Mouse (Mus musculus) layer of hippocampus, adult 8-10 months (tissue): ENCODE results near the gene Cux1. TPM values are rescaled to one million over a fixed set of nuclear protein-coding genes. Genes with fewer than 3 reads are reported as not detected.
A peak's percentile ranks its signal among the peaks of the same experiment; 100 is the strongest.

Experiments
- DNase-seq, 2 experiments: peaks; one replicate each; pipeline ENCODE4 v3.0.0; 2022; ENCODE audit warnings: low spot score in 2 of 2
- total RNA-seq, 4 experiments: library from RNA; stranded (reverse); gene quantifications; 2 replicates each; pipeline ENCODE4 v1.2.4; 2022

The Cux1 gene
- total RNA-seq, 4 experiments from 2014 or later, result 37.3 to 53.2 (median 46.7) TPM

DNA sequence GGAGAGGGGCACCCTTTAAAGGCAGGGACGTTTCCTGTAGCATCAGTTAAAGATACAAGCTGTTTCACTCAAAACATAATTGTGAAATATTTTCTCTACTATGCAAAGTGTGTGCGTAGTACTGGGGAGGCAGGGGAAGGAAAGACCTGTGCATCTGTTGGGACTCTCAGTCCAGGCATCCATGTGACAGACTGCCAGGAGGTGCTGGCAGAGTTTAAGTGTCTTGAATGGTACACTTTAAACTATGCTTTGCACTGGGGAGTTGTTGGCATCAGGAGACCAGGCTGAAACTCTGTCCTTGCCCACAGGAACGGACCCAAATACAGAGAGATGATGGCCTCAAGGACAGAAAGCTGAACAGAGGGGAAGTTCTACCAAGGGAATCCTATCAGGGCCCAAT lies 182.1 kb downstream of the Cux1 start:
- DNase-seq, result no peak

DNA sequence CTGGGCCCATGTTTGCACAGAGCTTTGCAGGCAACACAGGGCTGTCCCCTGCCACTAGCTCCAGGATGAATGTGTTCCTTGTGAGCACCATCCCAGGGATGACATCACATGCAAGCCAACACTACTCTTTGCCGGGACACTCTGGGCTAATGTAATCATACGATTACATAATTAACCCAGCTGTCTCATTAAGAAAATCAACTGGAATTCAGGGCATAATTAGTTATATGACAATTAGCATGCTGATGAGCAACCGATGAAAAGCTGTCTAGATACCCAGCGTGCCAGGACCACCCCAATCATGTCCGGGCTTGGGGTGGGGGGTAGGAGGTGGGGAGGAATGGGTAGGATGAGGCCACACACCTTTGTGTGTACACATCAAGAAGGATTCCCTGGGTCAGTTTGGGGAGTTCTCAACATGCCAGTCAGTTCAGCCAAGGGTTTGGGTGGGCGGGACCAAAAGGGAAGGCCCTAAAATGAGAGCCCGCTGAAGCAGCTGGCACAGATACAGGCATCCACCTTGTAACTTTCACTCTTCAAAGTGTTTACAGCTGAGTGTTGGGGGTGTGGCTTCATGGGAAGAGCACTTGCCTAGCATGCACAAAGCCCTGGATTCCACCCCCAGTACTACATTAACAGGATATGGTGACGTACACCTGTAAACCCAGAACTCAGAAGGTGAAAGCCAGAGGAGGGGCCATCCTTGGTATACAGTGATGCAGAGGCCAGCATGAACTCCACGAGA lies 184.9 kb downstream of the Cux1 start:
- DNase-seq, result no peak

DNA sequence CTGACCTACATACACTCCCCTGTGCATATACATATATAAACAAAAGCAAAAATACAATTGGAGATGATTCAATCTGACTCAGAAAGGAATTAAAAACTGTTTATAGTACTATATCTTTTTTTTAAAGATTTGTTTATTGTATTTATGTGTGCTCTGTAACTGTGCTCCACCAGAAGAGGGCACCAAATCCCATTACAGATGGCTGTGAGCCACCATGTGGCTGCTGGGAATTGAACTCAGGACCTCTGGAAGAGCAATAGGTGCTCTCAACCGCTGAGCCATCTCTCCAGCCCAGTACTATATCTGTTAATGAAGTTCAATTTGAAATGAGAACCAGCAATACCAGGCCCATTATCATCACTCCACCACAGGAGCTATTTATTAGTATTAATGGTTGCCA lies 187.9 kb downstream of the Cux1 start:
- no peak for DNase-seq

DNA sequence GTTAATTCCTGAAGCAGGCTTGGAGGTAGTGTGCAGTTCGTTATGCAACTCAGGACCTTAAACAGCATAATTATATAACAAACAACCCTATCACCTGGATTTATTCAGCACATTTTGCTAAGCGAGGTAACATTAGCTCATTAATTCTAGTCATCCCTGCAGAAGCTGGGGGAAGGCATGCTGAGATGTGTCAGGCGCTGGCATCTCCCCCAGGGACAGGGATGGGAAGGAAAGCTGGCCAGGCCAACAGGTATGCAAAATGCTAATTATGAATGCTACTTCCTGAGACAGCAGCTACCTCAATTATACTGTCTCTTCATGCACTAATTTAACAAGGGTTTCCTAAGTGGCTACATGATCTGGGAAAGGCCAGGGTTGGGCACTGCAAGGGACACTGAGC lies 190.2 kb downstream of the Cux1 start:
- DNase-seq, result no peak

DNA sequence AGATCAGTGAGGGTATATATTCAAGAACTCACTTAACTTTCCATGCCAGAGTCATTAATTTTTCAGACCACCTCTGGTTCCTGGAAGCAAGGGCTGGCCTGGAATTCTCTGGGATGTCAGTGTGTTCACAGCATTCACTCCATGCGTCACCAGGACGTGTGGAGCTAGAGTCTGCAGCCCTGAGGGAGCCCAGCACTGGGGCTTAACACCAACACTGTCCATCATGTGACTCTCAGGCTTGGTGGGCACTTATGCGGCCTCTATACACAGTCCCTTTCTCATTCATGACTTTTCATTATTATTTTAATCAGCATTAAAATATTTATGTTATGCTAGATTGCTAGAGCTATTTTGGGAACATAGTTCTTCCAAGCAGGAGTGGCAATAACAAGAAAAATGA lies 191.9 kb downstream of the Cux1 start:
- no peak for DNase-seq

DNA sequence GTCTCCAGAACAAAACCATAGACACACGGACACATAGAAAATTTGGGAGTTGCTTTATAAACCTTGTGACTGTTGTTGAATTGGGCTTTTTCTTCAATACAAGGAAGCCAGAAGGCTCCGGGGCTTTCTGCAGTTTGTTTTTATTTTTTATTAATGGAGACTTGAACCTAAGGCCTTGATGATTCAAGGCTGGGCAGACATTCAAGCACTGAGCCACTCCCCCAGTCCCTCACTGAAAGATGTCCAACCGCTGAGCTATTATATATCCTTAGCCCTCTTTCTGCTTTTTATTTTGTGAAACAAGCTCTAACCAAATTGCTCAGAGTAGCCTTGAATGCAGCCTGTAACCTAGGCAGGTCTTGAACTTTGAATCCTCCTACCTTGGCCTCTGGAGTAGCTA lies 195.0 kb downstream of the Cux1 start:
- DNase-seq, result no peak

DNA sequence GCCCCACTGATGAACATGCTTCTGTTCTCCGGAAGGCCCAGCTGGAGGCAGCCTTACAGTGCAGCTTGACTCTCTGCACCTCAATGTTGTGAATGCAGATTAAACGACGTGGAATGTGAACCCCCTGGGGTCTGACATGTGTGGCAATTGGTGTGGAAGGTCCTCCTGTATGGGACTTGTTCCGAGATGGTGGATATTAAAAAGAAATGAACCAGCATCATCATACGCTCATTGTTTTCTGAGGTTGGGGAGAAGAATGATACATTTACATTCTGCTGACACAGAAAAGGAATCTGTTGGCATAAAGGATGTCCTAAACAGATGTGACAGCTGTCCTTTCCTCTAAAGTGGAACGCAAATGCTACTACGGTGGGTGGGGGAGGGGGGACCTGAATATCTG lies 203.9 kb downstream of the Cux1 start:
- DNase-seq, result no peak

DNA sequence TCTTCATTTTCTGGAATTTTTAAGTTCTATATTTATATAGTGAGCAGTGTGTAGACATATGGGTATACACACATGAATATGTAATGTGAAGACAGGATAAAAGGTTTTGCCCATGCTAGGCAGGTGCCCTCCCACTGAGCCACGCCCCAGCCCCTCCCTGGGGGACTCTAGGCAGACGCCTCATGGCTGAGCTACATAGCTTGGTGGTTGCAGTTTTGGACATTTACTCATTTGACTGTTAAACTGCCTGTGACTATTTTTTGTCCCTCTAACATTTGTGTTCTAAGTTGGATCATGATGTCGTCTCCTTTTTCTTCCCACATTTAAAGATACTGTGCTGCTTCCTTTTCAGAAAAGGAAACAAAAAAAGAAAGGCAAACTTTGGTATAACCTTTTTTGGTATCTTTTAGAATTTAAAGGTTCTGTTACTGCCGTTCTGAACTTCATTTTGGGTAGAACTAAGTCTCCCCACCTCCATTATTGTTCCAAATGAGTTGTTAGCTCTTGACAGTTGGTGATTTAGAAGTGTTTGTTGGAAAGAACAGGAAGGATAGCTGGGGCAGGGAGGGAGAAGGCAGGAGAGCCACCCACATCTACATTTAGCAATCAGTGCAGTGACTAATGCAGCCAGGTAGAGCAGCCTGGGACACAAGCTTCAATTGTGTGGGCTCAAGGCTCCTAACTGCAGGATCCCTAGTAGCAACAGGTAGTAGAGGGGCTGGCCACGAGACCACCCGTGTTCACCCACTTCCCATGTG lies 204.6 kb downstream of the Cux1 start:
- no peak for DNase-seq

DNA sequence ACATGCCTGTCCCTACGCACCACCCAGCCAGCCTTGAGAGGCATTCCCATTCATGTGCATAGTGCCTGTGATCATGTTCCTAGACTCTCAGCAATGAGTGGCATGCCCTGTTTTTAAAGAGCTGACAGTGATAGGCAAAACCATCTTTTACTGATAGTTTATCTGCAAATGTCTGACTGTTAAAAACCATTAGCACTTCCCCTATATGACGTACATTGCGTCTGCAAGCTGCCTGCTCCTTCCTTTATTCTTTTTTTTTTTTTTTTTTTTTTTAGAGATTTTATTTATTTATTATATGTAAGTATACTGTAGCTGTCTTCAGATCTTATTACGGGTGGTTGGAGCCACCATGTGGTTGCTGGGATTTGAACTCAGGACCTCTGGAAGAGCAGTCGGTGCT lies 205.3 kb downstream of the Cux1 start:
- no peak for DNase-seq

DNA sequence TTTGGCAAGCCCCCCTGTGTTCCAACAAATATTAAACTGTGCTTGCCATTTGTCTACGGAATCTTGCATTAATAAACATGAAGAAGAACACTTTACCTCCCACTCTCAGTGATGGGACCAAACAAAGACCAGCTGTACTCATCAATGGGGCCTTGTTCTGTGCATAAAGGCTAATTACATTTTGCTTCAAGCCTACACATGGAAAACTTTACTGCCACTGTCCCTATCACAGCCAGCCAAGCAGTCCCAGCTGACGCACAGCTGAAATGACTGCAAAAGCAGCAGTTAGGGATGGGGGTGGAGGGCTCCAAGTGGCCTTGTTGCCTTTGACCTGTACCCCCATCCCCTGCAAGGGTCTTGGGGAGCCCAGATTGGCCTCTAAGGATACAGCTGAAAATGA lies 210.1 kb downstream of the Cux1 start:
- DNase-seq, result peak; percentile 17 to 26

DNA sequence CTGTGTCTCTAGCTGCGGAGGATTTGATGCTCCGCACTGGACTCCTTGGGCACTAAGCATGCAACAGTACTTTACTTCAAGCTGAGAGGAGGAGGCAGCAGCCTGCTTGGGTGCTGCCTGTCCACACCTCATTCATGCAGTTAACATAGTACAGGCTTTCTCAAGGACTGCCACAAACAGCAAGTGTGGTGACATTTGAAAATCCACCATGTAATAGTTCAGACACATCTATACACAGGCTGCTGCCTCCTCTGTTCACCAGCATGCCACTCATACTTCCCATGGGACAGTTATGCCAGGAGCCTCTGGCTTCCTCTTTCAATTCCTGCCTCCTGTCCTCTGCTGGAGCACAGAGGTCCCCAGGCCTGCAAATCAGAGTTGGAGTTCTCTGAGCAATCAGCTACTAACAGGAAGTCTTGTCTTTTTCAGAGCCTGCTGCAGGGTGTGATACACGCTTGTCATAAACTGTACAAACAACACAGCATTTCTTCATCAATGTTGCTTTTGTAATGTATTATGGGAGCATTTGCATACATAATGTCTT lies 211.6 kb downstream of the Cux1 start:
- DNase-seq, result no peak

DNA sequence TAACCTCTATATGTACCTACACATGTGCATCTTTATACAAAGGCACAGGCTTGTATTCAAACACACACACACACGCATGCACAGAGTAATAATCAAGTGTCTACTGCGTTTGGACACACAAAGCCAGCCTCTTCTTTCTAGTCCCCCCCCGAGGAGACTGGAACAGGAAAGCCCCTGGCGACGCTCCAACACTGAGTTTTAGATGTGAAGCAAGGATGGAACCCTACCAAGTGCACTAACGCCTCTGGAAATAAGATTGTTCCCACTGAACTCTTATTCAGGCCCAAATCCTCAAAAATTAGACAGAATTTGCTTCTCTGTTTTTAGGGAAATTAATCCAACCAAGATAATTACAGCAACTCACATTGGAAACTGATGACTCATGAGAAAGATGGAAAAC lies 212.6 kb downstream of the Cux1 start:
- no peak for DNase-seq

DNA sequence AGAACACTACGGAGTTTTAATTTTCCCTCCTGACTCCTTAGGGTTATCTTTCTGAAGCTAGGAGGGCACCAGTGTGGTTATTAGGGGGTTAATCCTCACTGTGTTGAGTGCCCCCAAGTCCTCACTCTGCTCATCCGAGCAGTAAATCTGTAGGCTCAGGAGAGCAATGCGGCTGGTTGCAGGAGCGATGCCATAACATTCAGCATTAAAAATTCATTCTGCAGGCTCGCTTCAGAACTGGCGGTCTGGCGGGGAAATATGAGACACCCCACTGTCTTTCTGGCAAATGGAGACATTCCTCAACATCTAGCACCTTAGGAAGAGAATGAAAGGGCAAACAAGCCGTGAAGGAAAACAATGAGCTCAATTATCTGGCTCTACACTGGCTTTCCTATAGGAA lies 214.2 kb downstream of the Cux1 start:
- no peak for DNase-seq

DNA sequence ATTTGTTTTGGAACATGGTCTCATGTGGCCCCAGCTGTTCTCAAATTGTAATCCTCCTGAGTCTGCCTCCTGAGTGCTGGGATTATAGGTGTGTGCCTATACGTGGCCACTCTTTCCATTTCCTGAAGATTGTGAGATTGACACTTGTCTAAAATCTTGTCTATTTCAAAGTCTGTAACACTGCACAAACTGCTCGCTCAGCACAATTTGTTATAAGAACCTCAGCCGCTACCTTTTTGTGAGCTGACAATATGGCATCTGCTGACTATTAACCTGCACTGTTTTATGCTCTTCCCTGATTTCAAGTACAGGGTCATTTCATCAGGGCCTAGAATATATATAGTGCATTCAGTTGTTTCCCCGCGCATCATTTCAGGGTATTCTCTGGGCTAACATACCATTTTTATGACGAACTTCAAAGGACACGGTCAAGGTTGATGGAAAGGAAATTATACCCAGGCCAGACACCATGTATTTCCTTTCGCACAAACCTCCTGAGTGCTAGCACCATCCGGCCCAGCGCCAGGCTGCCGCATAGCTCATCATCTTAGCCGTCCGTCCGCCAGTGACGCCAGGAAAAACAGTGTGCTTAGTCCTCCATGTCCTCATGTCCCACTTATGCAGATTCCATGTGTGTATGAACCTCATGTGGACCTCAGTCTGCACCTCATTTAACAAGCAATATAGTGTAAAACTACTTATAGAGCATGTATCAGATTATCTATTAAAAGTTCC lies 224.0 kb downstream of the Cux1 start:
- no peak for DNase-seq

DNA sequence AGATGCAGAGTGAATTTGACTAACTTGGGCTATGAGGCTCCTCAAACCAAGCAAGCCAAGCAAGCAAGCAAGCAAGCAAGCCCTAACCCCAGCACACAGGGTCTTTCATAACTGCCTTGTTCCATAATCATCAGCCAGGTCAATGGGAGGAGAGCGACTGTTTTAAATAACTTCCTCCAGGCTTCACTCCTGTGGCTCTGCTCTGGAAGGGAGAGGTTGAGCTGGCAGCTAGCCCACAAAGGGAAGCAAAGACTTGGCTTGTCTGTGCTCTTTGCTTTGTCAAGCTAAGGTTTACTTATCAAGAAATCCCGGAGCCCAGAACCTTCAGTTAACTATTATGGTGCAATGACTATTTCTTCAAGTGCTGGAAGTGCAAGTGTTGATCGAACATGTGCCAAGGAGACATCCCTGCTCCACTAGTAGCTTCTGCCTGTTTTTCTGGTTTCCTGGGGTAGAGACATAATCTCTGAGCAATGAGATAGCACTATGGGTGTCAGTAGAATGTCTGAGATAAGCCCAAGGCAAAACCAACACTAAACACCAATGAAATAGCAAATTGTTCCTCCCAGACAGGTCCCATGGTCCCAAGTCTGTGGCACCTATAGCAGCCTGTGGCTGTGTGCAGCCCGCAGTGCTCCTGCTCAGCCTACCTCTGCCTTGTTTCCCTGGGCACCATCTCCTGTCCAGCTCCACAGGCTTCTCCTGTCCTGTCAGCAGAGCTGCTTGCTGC lies 230.3 kb downstream of the Cux1 start:
- no peak for DNase-seq

DNA sequence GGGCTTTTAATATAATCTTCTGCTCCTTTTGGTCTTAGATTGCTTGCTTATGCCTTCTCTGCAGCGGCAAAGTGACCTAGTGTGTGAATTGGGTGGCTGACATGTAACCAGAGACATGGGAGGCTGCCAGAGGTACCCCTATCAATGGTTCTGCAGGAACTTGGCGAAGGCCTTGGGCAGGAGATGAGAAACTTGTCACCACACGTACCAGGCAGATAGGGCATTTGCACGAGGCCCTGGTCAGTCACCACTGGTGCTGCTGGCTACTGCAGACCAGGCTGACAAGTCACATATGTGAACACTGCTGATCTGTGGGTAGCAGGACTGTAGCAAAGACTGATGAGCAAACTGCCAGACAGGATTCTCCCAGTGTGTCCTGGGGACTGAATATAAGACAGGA lies 231.6 kb downstream of the Cux1 start:
- no peak for DNase-seq

DNA sequence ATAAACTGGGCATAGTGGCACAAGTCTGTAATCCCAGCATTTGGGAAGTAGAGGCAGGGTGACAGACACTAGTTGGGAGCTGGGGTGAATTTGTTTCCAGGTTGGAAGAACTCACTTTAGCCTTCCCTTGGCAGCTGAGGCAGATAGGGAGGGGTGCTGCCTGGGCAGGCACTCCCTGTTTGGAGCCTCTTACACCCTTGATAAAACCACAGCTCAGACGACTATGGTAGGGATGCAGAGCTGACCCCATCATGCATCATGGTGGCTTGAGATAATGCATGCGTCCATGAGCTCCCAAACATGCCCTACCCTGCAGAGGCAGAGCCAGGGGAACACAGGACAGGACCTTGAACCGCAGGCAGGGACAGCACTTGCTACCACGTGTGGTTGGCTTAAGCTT lies 232.5 kb downstream of the Cux1 start:
- no peak for DNase-seq

DNA sequence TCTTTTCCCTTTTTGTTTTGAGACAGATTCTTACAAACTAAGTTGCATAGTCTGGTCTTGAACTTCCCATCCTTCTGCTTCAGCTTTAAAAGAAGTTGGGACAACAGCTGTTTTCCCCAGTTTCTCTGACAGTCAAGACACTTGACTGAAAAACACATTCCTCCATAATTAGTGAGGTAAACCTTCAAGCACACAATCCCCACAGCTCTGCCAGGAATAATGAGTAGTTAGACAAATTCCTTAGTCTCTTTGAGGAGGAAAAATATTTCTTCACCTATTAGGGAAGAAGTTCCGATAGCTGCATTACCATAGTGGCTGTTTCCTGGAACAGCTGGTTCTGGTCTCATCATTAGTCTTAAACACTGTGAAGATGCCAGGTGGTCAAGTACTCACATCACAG lies 233.2 kb downstream of the Cux1 start:
- no peak for DNase-seq

DNA sequence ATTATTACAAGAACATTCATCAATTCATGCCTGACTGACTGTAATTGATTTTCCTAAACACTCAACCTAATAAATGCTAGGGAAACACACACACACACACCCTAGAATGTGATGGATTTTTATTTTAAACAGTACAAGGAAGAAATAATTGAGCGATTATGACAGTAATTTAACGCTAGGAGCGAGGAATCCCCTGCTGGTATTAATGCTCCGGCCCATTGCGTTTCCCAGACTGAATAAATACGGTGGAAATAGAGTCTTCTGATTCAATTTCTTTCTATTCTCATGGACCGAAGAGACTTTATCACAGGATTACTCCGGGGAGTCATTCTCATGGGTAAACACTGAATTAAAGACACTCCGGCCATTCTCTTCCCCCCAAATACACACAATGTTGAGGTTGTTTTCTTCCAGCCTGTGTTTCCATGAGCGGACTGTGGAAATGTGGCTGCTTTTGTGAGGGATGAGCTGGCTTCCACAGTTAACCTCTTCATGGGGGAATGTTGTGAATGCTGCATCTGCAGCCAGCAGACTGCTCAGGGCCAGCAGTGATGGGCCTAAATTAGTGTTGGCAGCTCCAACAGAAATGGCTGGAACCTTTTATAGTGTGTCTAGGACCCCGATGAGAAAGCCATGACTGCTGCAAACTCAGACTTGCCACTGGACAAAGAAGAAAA lies 234.4 kb downstream of the Cux1 start:
- DNase-seq, result no peak

DNA sequence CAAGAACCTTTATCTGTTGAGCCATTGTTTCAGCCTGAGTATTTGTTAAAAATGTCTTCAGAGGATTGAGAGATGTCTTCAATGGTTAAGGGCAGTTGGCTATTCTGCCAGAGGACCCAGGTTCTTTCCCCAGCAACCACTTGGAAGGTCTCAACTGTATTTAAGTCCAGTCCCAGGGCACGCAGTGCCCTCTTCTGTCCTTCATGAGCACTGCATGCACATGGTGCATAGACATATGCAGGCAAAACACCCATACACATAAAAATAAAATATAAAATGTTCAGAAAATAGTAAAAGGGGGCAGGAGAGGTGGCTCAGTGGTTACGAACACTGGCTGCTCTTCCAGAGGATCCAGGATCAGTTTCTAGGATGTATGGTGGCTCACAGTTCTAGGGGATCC lies 239.6 kb downstream of the Cux1 start:
- no peak for DNase-seq

DNA sequence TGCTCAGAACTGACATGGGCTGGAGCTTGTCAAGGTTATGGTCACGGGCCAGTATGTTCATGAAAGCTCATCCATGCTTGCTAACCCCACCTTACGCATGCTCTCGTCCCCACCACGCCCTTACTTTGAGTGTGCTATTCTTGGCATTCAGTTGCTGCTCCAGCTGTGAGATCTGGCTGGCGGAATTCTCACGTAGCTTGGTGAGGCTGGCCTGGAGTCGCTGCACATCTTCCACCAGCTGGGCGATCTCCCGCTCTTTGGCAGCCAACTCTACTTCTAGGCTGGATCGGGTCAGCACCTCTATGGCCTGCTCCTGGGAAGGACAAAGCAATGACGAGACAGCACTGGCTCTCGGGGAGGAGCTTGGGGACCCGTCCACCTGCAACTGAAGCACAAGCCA lies 240.7 kb downstream of the Cux1 start:
- DNase-seq, result no peak
